Mouse (Mus musculus) gastrocnemius, adult 2 months (tissue): ENCODE measurements around the gene Chrm4. TPM values are rescaled to one million over a fixed set of nuclear protein-coding genes. Genes with fewer than 3 reads are reported as not detected.

Experiments
- DNase-seq: peaks from one replicate; pipeline ENCODE4 v3.0.0; 2022
- H3K27ac ChIP-seq: fragments of 200-600 bp; 2 replicates; pipeline ENCODE4 v1.8.1; 2022; ENCODE audit warnings: mild to moderate bottlenecking
- H3K4me3 ChIP-seq: fragments of 200-600 bp; 2 replicates; pipeline ENCODE4 v1.8.1; 2022; ENCODE audit warnings: mild to moderate bottlenecking, moderate library complexity
- CTCF ChIP-seq: fragments of 200-600 bp; IDR thresholded peaks from 2 replicates; pipeline ENCODE4 v1.8.1; 2022; ENCODE audit warnings: antibody characterized with exemption, mild to moderate bottlenecking, moderate library complexity
- intact Hi-C: fragments of 180-260 bp; cut with DNase I; formaldehyde crosslinking; loops from one replicate; pipeline ENCODE4 v1.15.1; 2025
- total RNA-seq, 2 experiments: library from RNA; stranded (reverse); gene quantifications; 2 replicates each; pipeline ENCODE4 v1.2.3; 2021

The Chrm4 gene
- total RNA-seq, 2 experiments from 2014 or later: not detected

GRCm38 (mm10) chr2:91950275-91951085 is 23.4 kb downstream of the Chrm4 start:
- intact Hi-C loops: no loop called here
- Histone ChIP-seq H3K4me3 (peak overlapping the region; percentile 83), H3K27ac (peak overlapping the region; percentile 99)
- DNase-seq: peak; percentile 77
- no peak for TF ChIP-seq CTCF

- DNase-seq: peak; percentile 74
- intact Hi-C loops: no loop called here
- TF ChIP-seq CTCF: no peak; the same call in 1 of the 2 replicates
- Histone ChIP-seq H3K27ac (peak overlapping the region; percentile 82), H3K4me3 (peak overlapping the region; percentile 34; the same call in 1 of the 2 replicates)
These were observed 26.8 kb downstream of the Chrm4 start for GRCm38 (mm10) chr2:91953825-91954224.

- TF ChIP-seq CTCF: no peak
- no peak for DNase-seq
- Histone ChIP-seq H3K27ac (peak overlapping the region; percentile 82), H3K4me3 (no peak overlapping the region)
- intact Hi-C loops: no loop called here
These were observed 28.1 kb downstream of the Chrm4 start for GRCm38 (mm10) chr2:91955121-91955591.

GRCm38 (mm10) chr2:91955875-91956274 is 28.8 kb downstream of the Chrm4 start:
- DNase-seq: no peak
- intact Hi-C loops: no loop called here

GRCm38 (mm10) chr2:91957096-91957495 is 30.0 kb downstream of the Chrm4 start:
- Histone ChIP-seq H3K27ac (peak overlapping the region; percentile 48), H3K4me3 (no peak overlapping the region)
- no peak for TF ChIP-seq CTCF
- no peak for DNase-seq
- intact Hi-C loops: no loop called here

More at GRCm38 (mm10) chr2:91955875-91956274, 28.8 kb downstream of the Chrm4 start:
- Histone ChIP-seq H3K27ac (peak overlapping the region; percentile 82), H3K4me3 (no peak overlapping the region)
- TF ChIP-seq CTCF: no peak

- intact Hi-C loops: no loop called here
- no peak for DNase-seq
- Histone ChIP-seq H3K4me3 (no peak overlapping the region), H3K27ac (peak overlapping the region; percentile 2; the same call in 1 of the 2 replicates)
- TF ChIP-seq CTCF: no peak
These were observed 31.0 kb downstream of the Chrm4 start for GRCm38 (mm10) chr2:91958049-91958448.

GRCm38 (mm10) chr2:91958701-91959457 is 31.8 kb downstream of the Chrm4 start:
- DNase-seq: peak; percentile 75
- Histone ChIP-seq H3K4me3 (no peak overlapping the region; the same call in 1 of the 2 replicates), H3K27ac (peak overlapping the region; percentile 51)
- peak; percentile 94 for TF ChIP-seq CTCF
- intact Hi-C loops: loop anchor here (1.0 kb wide), 1 partner anchor 13 kb away; no protein-coding TSS in a partner anchor

- intact Hi-C loops: loop anchor here (1.0 kb wide), 1 partner anchor 13 kb away; no protein-coding TSS in a partner anchor
- no peak for DNase-seq
These were observed 32.7 kb downstream of the Chrm4 start for GRCm38 (mm10) chr2:91959544-91960410.

GRCm38 (mm10) chr2:91960459-91960858 is 33.4 kb downstream of the Chrm4 start:
- no peak for DNase-seq
- TF ChIP-seq CTCF: no peak
- no peak overlapping the region for H3K27ac ChIP-seq
- intact Hi-C loops: no loop called here
- H3K4me3 ChIP-seq: no peak overlapping the region

More at GRCm38 (mm10) chr2:91959544-91960410, 32.7 kb downstream of the Chrm4 start:
- H3K4me3 ChIP-seq: no peak overlapping the region; the same call in 1 of the 2 replicates
- peak overlapping the region; percentile 51; the same call in 1 of the 2 replicates for H3K27ac ChIP-seq
- TF ChIP-seq CTCF: no peak

- intact Hi-C loops: no loop called here
- peak overlapping the region; percentile 92 for H3K4me3 ChIP-seq
- DNase-seq: no peak
- TF ChIP-seq CTCF: no peak
- peak overlapping the region; percentile 48 for H3K27ac ChIP-seq
These were observed 35.1 kb downstream of the Chrm4 start for GRCm38 (mm10) chr2:91961901-91962761.

GRCm38 (mm10) chr2:91962864-91963401 is 35.9 kb downstream of the Chrm4 start:
- no peak for TF ChIP-seq CTCF
- H3K27ac ChIP-seq: peak overlapping the region; percentile 89
- peak overlapping the region; percentile 92 for H3K4me3 ChIP-seq
- intact Hi-C loops: no loop called here
- peak; percentile 72 for DNase-seq
